Mouse (Mus musculus) midbrain, embryonic 15.5 days (tissue): ENCODE results near the gene Ppp1cb. TPM values are rescaled to one million over a fixed set of nuclear protein-coding genes. Genes with fewer than 3 reads are reported as not detected.
"Not testable (repeated sequence)": the region's sequence is repeated elsewhere in the genome, so short reads cannot be mapped to it uniquely, and the experiment has no call there.

ENCODE experiments used
- ATAC-seq: fragments of 200-750 bp; cut with Nextera tagmentation; replicated peaks from 2 replicates; pipeline ENCODE4 v1.8.0; 2017; ENCODE audit warnings: moderate TSS enrichment
- H3K27ac ChIP-seq: fragments of 300-500 bp; sonication (generic); 2 replicates; pipeline ENCODE4 v1.5.1; 2015; ENCODE audit warnings: mild to moderate bottlenecking, inconsistent platforms
- H3K27me3 ChIP-seq: fragments of 300-500 bp; sonication (generic); replicated peaks from 2 replicates; pipeline ENCODE4 v1.6.1; 2015; ENCODE audit warnings: inconsistent platforms
- H3K36me3 ChIP-seq: fragments of 300-500 bp; sonication (generic); replicated peaks from 2 replicates; pipeline ENCODE4 v1.6.1; 2015; ENCODE audit warnings: inconsistent platforms
- H3K4me1 ChIP-seq: fragments of 300-500 bp; sonication (generic); 2 replicates; pipeline ENCODE4 v1.6.1; 2015; ENCODE audit warnings: inconsistent platforms
- H3K4me2 ChIP-seq: fragments of 300-500 bp; sonication (generic); 2 replicates; pipeline ENCODE4 v1.6.1; 2015; ENCODE audit warnings: inconsistent platforms, mild to moderate bottlenecking, moderate library complexity
- H3K4me3 ChIP-seq: fragments of 300-500 bp; sonication (generic); 2 replicates; pipeline ENCODE4 v1.5.1; 2015; ENCODE audit warnings: mild to moderate bottlenecking, inconsistent platforms
- H3K9ac ChIP-seq: fragments of 300-500 bp; sonication (generic); 2 replicates; pipeline ENCODE4 v1.6.1; 2015; ENCODE audit warnings: mild to moderate bottlenecking, inconsistent platforms
- H3K9me3 ChIP-seq: fragments of 300-500 bp; sonication (generic); 2 replicates; pipeline ENCODE4 v1.6.1; 2016; ENCODE audit warnings: inconsistent platforms
- WGBS: fragments of 180-500 bp; shearing (Covaris S2); methylation state at CpG from one replicate; pipeline ENCODE4 v1.1.7; 2015; ENCODE audit warnings: mixed read lengths; 5-methylcytosine and 5-hydroxymethylcytosine counted together
- polyA plus RNA-seq: library from polyadenylated mRNA; unstranded; fragments of >200 nt; fragmentation: Nextera tagmentation; extraction: Ambion mirVana; gene quantifications from 2 replicates; pipeline ENCODE4 v1.2.1, GENCODE M21; 2015

Gene Ppp1cb
- polyA plus RNA-seq, 1 experiment from 2014 or later: 199 TPM

GRCm38 (mm10) chr5:32424464-32424863 lies 34.2 kb upstream of the Ppp1cb start:
- 86% methylated on average over 8 of the region's 8 CpGs for WGBS
- Histone ChIP-seq H3K4me2 (no peak overlapping the region), H3K27me3 (no peaks in the 10 kb centered on the region), H3K36me3 (no peaks in the 10 kb centered on the region), H3K4me3 (no peak overlapping the region), H3K27ac (no peak overlapping the region), H3K4me1 (no peaks in the 10 kb centered on the region), H3K9ac (no peak overlapping the region), H3K9me3 (no peaks in the 10 kb centered on the region)
- ATAC-seq: no peak

- no peaks in the 10 kb centered on the region for H3K27me3 ChIP-seq
- H3K9ac ChIP-seq: no peak overlapping the region
- 70% methylated on average over 14 of the region's 14 CpGs for WGBS
- no peaks in the 10 kb centered on the region for H3K4me1 ChIP-seq
- H3K36me3 ChIP-seq: no peaks in the 10 kb centered on the region
- no peak overlapping the region for H3K27ac ChIP-seq
- no peaks in the 10 kb centered on the region for H3K9me3 ChIP-seq
- no peak overlapping the region for H3K4me3 ChIP-seq
- no peak for ATAC-seq
- H3K4me2 ChIP-seq: no peak overlapping the region
Observed at GRCm38 (mm10) chr5:32425485-32426171, 33.0 kb upstream of the Ppp1cb start.

DNA sequence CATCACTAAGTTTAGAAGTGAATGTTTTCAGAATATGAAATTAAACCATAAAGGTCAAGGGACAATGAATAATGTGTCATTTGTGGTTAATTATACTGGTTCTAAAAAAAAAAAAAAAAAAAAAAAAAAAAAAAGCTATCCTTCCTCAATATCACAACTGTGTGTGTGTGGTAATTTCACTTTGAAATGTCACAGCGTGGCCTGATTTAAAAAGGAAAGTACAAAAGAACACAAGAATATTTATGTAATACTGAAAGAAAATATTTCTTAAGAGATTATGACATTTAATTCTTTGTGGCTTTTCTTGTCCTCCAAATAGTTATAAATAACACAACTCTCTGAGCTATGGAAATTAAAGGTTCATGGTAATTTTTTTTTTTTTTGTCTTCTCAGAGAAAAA lies 28.2 kb upstream of the Ppp1cb start:
- 97% methylated on average over 1 of the region's 1 CpGs for WGBS
- H3K4me3 ChIP-seq: no peak overlapping the region
- H3K9ac ChIP-seq: no peak overlapping the region
- H3K9me3 ChIP-seq: no peaks in the 10 kb centered on the region
- H3K27me3 ChIP-seq: no peaks in the 10 kb centered on the region
- H3K36me3 ChIP-seq: no peaks in the 10 kb centered on the region
- ATAC-seq: no peak
- H3K4me2 ChIP-seq: no peak overlapping the region
- no peak overlapping the region for H3K27ac ChIP-seq
- no peaks in the 10 kb centered on the region for H3K4me1 ChIP-seq

DNA sequence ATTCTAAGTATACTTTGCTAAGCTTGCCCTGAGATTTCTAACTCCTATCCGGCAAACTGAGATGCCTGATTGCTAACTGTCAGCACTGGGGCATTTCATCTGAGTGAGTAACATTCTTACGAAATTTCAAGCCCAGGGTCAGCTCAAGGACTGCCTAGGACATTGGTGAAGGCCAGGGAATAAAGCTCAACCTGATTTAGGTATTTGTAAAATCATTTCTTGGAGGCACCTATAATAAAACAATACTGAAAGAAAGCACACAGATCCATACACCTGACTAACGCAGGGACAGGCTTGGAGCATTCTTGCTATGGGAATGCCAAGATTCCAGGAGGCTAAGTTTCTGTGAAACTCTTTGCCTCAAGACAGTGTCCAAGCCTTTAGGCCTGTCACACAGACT lies 24.3 kb upstream of the Ppp1cb start:
- not testable (repeated sequence) for ATAC-seq, H3K27ac ChIP-seq, H3K36me3 ChIP-seq, H3K9me3 ChIP-seq, H3K27me3 ChIP-seq, H3K4me2 ChIP-seq, H3K9ac ChIP-seq, H3K4me1 ChIP-seq, H3K4me3 ChIP-seq
- WGBS: 92% methylated on average over 3 of the region's 3 CpGs

GRCm38 (mm10) chr5:32435612-32436011 lies 23.0 kb upstream of the Ppp1cb start:
- ATAC-seq: no peak
- Histone ChIP-seq H3K4me3 (no peak overlapping the region), H3K4me2 (no peak overlapping the region), H3K27me3 (no peaks in the 10 kb centered on the region), H3K4me1 (no peaks in the 10 kb centered on the region), H3K9ac (no peak overlapping the region), H3K9me3 (no peaks in the 10 kb centered on the region), H3K36me3 (no peaks in the 10 kb centered on the region), H3K27ac (no peak overlapping the region)
- 94% methylated on average over 3 of the region's 3 CpGs for WGBS

DNA sequence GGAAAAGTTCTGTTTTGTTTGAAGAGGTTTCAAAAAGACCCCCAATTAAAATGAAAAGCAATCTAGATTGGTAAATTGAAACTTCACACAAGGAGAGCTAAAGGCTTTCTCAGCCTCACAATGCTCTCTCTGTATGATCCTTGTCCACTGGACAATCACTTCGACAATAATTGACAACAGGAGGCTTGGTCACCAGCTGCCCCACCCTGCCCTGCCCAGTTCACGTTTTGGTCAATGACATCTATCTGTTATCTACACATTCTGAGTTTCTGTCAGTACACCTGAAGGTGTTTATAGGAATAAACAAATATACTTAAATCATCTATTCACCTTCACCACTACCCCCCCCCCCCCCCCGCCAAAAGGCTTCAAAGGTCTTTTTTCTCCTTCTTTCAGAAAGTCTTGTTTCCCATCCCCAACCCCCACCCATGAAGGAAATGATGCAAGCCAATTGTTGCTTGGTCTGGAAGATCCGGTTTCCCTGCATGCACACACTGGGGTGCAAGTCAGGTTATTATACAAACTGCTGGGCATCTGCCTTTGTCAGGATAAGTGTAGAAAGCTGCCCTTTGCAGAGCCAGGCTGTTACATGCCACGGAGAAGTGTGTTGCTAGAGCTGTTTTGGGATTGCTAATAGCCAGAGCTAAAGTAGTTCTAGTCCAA lies 20.6 kb upstream of the Ppp1cb start:
- 44% methylated on average over 5 of the region's 5 CpGs for WGBS

DNA sequence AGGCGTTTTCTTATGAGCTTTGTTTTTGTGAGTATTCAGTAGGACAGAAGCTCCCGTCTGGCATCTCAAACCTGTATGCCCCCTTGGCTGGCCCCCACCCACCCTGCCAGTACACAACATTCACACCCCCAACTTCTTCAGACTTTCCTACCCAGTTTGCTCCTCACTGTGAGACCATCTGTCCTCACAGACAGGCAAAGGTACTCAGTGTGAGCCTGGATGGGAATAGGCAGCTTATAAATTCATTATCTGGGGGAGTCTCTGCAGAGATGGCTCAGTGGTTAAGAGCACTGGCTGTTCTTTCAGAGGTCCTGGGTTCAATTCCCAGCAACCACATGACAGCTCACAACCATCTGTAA lies 20.1 kb upstream of the Ppp1cb start:
- no peaks in the 10 kb centered on the region for H3K4me1 ChIP-seq
- no peak overlapping the region for H3K4me2 ChIP-seq
- H3K9ac ChIP-seq: no peak overlapping the region
- 73% methylated on average over 2 of the region's 2 CpGs for WGBS
- no peaks in the 10 kb centered on the region for H3K36me3 ChIP-seq
- ATAC-seq: no peak
- H3K4me3 ChIP-seq: no peak overlapping the region
- no peak overlapping the region for H3K27ac ChIP-seq
- no peaks in the 10 kb centered on the region for H3K9me3 ChIP-seq
- H3K27me3 ChIP-seq: no peaks in the 10 kb centered on the region

More for the DNA sequence above, 20.6 kb upstream of the Ppp1cb start:
- no peak overlapping the region for H3K4me3 ChIP-seq
- H3K4me1 ChIP-seq: no peaks in the 10 kb centered on the region
- H3K9me3 ChIP-seq: no peaks in the 10 kb centered on the region
- no peaks in the 10 kb centered on the region for H3K27me3 ChIP-seq
- no peaks in the 10 kb centered on the region for H3K36me3 ChIP-seq
- no peak overlapping the region for H3K27ac ChIP-seq
- no peak overlapping the region for H3K9ac ChIP-seq
- H3K4me2 ChIP-seq: no peak overlapping the region
- no peak for ATAC-seq

- no peak overlapping the region for H3K4me3 ChIP-seq
- no peaks in the 10 kb centered on the region for H3K36me3 ChIP-seq
- H3K4me2 ChIP-seq: no peak overlapping the region
- 76% methylated on average over 3 of the region's 3 CpGs for WGBS
- no peak overlapping the region for H3K9ac ChIP-seq
- no peaks in the 10 kb centered on the region; the same call in 1 of the 2 replicates for H3K27me3 ChIP-seq
- no peak for ATAC-seq
- H3K9me3 ChIP-seq: no peaks in the 10 kb centered on the region
- H3K4me1 ChIP-seq: no peaks in the 10 kb centered on the region
- no peak overlapping the region for H3K27ac ChIP-seq
Observed at GRCm38 (mm10) chr5:32441336-32441735, 17.3 kb upstream of the Ppp1cb start.

- H3K9me3 ChIP-seq: no peaks in the 10 kb centered on the region
- H3K9ac ChIP-seq: no peak overlapping the region
- no peak overlapping the region for H3K4me2 ChIP-seq
- WGBS: 90% methylated on average over 4 of the region's 4 CpGs
- no peaks in the 10 kb centered on the region; the same call in 1 of the 2 replicates for H3K27me3 ChIP-seq
- H3K4me1 ChIP-seq: no peaks in the 10 kb centered on the region
- H3K27ac ChIP-seq: no peak overlapping the region
- no peak overlapping the region for H3K4me3 ChIP-seq
- no peaks in the 10 kb centered on the region for H3K36me3 ChIP-seq
- ATAC-seq: no peak
Observed at GRCm38 (mm10) chr5:32441992-32442575, 16.6 kb upstream of the Ppp1cb start.

DNA sequence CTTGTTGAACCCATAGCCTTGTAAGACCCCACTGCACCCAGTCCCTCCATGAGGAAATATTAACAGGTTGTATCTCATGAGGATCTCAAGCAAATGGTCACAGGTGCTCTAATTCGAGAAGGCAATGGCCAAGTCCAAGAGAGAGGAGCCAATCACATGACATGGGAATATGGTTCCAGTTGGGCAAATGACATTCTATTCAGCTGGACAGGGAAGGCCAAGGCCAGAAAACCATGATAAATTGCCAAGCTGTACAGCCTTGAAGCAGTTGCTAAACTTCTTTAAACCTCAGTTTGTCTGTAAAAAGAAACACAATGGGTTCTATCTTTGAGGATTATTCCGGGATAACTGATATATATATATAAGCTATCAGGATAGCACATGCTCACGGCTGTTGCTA lies 14.7 kb upstream of the Ppp1cb start:
- no peak overlapping the region for H3K9ac ChIP-seq
- H3K27me3 ChIP-seq: no peaks in the 10 kb centered on the region; the same call in 1 of the 2 replicates
- H3K4me2 ChIP-seq: no peak overlapping the region
- H3K4me1 ChIP-seq: no peaks in the 10 kb centered on the region
- ATAC-seq: no peak
- H3K4me3 ChIP-seq: no peak overlapping the region
- WGBS: 92% methylated on average over 3 of the region's 3 CpGs
- no peaks in the 10 kb centered on the region for H3K9me3 ChIP-seq
- no peak overlapping the region for H3K27ac ChIP-seq
- no peaks in the 10 kb centered on the region for H3K36me3 ChIP-seq

GRCm38 (mm10) chr5:32445287-32445921 lies 13.2 kb upstream of the Ppp1cb start:
- H3K27ac ChIP-seq: no peak overlapping the region

DNA sequence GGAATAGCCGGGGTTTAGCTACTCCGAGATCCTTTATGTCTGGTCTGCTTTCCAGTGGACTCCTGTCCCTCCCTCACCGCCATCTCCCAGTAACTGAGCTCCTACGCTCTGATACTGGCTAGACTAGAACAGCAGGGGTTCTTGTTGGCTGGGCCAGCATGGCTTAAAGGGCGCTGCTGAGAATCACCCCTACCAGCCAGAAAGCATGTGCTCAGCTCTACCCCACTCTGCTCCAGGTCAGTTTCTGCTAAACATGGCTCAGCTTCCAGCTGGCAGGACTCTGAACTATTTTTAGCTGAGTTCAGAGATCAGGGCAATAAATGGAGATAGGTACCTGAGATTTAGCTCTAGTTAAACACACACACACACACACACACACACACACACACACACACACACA lies 12.2 kb upstream of the Ppp1cb start:
- no peak overlapping the region for H3K27ac ChIP-seq
- H3K27me3 ChIP-seq: no peaks in the 10 kb centered on the region; the same call in 1 of the 2 replicates
- H3K4me3 ChIP-seq: no peak overlapping the region
- H3K4me1 ChIP-seq: no peaks in the 10 kb centered on the region
- no peak for ATAC-seq
- H3K9me3 ChIP-seq: no peaks in the 10 kb centered on the region
- 44% methylated on average over 5 of the region's 5 CpGs for WGBS
- H3K9ac ChIP-seq: no peak overlapping the region
- no peaks in the 10 kb centered on the region for H3K36me3 ChIP-seq
- no peak overlapping the region for H3K4me2 ChIP-seq

More at GRCm38 (mm10) chr5:32445287-32445921, 13.2 kb upstream of the Ppp1cb start:
- H3K9ac ChIP-seq: no peak overlapping the region
- no peaks in the 10 kb centered on the region; the same call in 1 of the 2 replicates for H3K27me3 ChIP-seq
- H3K4me2 ChIP-seq: no peak overlapping the region
- H3K4me3 ChIP-seq: no peak overlapping the region
- no peaks in the 10 kb centered on the region for H3K4me1 ChIP-seq
- no peak for ATAC-seq
- no peaks in the 10 kb centered on the region for H3K36me3 ChIP-seq
- H3K9me3 ChIP-seq: no peaks in the 10 kb centered on the region
- 42% methylated on average over 11 of the region's 11 CpGs for WGBS
